Mouse (Mus musculus) central nervous system, embryonic 14 days (tissue): Measurements from ENCODE around the gene Rom1. TPM values are rescaled to one million over a fixed set of nuclear protein-coding genes. Genes with fewer than 3 reads are reported as not detected.

Experiments
- polyA plus RNA-seq: library from polyadenylated mRNA; depleted of rRNA; stranded (reverse); fragments of >200 nt; gene quantifications from 2 replicates; pipeline ENCODE4 v1.2.3, GENCODE M21; 2012; rRNA removed

Gene Rom1
- 2.0 and 3.3 TPM in 2 replicates for polyA plus RNA-seq

GRCm38 (mm10) chr19:8929224-8930088 lies at the start of gene Rom1, which contains the start of gene Eml3:
Gene Rom1, minus strand, starts transcription at chr19:8929356.
Gene Eml3, plus strand, starts transcription at chr19:8929552.

GRCm38 (mm10) chr19:8966590-8967372 lies 37.6 kb upstream of the Rom1 start, which contains the start of gene Eef1g:
Gene Eef1g, plus strand, starts transcription at chr19:8967041.

GRCm38 (mm10) chr19:8953135-8954039 lies 24.2 kb upstream of the Rom1 start, which contains the start of gene Tut1:
Gene Tut1, plus strand, starts transcription at chr19:8953847.

GRCm38 (mm10) chr19:8941515-8942217 lies 12.5 kb upstream of the Rom1 start, which contains the start of gene Mta2:
Gene Mta2, plus strand, starts transcription at chr19:8941875.

DNA sequence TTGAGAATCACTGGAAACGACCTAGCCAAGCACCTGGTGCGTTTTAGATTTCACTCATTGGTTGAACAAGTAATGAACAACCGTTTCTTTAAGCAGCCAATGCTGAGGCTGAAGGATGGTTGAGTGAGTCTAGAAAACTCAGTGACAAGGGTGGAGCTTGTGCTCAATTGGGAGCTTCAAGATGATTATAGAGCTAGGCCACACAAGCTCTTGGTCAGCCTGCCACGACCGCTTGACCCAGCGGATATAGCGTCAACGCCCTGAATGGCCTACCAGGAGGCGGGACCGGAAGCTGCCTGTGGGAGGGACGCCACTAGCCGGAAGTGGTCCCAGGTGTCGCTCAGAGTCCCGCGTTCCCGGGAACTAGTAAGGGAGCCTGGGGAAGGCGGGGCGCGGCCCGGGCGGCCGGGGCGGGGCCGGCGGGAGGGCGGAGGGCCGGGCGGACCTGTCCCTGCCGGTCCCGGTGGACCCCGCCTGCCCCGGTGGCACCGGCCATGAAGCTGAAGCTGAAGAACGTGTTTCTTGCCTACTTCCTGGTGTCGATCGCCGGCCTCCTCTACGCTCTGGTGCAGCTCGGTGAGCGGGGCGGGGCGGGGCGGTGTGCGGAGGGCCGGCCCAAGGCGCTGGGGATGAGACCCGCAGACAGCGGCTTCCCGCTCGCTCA lies 9.0 kb downstream of the Rom1 start, which contains the start of gene B3gat3:
Gene B3gat3, plus strand, starts transcription at position 302 of the 664 bp plus-strand sequence.

GRCm38 (mm10) chr19:8897865-8898495 lies 31.2 kb downstream of the Rom1 start, which contains the start of gene Ganab:
Gene Ganab, plus strand, starts transcription at chr19:8898071.

DNA sequence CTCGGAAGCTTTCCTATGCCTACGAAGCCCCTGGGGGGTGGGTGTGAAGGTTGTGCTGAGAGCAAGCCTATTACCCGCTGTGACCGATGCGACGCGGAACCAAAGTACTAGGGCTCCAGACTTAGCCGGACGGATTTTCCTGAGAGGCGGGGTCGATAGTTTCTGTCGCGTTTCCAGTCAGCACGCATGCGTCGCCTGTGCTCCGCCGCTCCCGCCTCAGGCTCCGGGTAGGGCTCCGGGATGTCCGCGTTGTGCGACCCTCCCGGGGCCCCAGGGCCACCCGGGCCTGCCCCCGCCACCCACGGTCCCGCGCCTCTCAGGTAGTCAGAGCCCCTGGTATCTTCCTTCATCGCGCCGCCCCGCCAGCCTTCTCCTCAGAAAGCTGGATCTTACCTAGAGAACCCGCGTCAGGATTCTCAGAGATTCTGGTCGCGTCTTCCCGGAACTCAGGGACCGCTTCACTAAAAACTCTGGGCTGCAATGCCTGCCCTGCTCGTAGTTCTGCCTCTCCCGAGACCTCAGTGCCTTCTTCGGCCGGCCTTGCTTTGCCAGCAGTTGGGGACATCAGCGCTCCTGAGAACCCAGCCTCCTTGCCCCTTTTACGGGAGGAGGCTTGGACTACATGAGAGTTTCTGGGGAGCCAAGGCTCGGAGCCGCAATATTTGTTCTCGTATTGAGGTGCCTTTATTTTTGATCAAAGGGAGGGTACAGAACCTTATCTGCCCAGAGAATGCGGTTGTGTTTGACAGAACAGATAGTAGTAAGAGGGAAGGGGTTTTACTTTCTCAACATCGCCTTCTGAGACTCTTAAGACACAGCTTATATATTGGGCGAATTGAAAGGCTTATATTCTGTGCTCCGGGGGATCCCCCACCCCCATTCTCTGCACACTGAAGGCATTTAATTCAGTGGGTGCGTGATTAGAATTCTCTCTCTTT lies 36.1 kb downstream of the Rom1 start, which contains the start of gene Ints5:
Gene Ints5, plus strand, starts transcription at position 177 of the 938 bp plus-strand sequence.

GRCm38 (mm10) chr19:8888511-8889385 lies 40.4 kb downstream of the Rom1 start, which contains the start of the genes 1810009A15Rik and Gm49416:
Gene 1810009A15Rik, plus strand, starts transcription at chr19:8888853.
Gene Gm49416, plus strand, starts transcription at chr19:8888926.

DNA sequence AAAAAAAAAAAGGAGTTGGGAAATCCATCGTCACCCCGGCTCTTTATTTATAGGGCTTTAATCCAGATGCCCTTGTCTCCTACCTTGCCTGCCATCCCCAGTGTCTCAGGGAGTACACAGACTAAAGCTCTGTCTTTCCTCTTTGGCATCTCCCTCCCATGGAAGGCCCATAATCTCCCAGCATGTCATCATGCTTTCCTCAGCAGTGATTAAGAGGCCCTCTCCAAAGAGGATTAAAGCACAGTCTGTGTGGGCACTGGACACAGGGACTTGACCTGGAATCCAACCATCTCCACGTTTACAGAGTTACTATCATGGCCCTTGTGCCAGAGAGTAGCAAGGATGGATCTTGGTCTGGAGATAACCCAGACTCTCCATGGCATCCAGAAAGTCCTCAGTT lies 45.5 kb downstream of the Rom1 start, which contains the start of the genes Lbhd1 and Gm49403:
Gene Lbhd1, plus strand, starts transcription at position 117 of the 400 bp plus-strand sequence.
Gene Gm49403, plus strand, starts transcription at position 315 of the 400 bp plus-strand sequence.

DNA sequence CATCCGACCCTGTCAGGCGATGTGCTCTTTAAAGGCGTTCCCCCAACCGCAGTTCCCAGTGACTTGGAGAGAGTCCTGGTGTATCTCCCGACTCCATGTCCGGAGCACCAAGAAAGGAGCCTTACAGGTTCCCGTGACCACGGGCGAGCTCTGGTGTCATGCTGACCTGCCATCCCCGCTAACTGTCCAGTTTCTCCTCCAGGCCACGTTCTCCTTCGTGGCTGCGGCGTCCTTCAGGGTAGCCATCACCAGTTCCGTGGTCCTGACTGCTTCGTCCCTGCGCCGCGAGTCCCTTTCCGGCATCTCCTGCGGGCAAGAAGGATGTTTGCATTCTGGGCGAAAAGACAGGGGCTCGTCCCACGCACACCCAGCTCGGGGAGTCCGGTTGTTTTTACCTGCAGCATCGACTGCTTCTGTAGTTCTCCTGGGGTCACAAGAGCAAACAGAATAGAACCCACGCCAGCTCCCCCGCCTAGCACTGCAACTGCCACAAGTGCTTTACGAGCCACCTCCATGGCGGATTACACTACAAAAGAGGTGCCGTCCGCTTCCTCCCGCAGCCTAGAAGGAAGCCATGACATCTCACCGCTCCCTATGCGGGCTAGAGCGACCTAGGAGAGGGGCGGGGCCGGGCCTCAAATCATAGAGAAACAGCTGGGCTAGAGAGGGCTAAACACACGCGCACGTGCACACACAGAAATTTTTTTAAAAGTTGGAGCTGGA lies 48.7 kb downstream of the Rom1 start, which contains the start of gene Uqcc3:
Gene Uqcc3, minus strand, starts transcription at position 613 of the 723 bp plus-strand sequence.

Other genes with a start within 250 kb of the Rom1 start
- 139 and 144 TPM in 2 replicates for gene Slc3a2, start 206.0 kb downstream of the Rom1 start, polyA plus RNA-seq
- gene Wdr74, start 193.5 kb downstream of the Rom1 start, polyA plus RNA-seq = 63.8 and 65.5 TPM in 2 replicates
- gene 1700092M07Rik, start 188.6 kb downstream of the Rom1 start, polyA plus RNA-seq = 2.2 and 3.8 TPM in 2 replicates
- 128 and 133 TPM in 2 replicates for gene Stx5a, start 187.9 kb downstream of the Rom1 start, polyA plus RNA-seq
- 237 and 239 TPM in 2 replicates for gene Nxf1, start 172.3 kb downstream of the Rom1 start, polyA plus RNA-seq
- 238 and 255 TPM in 2 replicates for gene Tmem223, start 158.4 kb downstream of the Rom1 start, polyA plus RNA-seq
- 27.4 and 32.0 TPM in 2 replicates for gene Tmem179b, start 154.9 kb downstream of the Rom1 start, polyA plus RNA-seq
- 26.2 TPM in 2 replicates for gene Taf6l, start 142.9 kb downstream of the Rom1 start, polyA plus RNA-seq
- gene Polr2g, start 130.8 kb downstream of the Rom1 start, polyA plus RNA-seq = 141 and 149 TPM in 2 replicates
- gene Zbtb3, start 126.8 kb downstream of the Rom1 start, polyA plus RNA-seq = 5.2 and 5.8 TPM in 2 replicates
- 50.1 and 61.9 TPM in 2 replicates for gene Ttc9c, start 110.0 kb downstream of the Rom1 start, polyA plus RNA-seq
- 92.1 and 94.3 TPM in 2 replicates for gene Hnrnpul2, start 109.3 kb downstream of the Rom1 start, polyA plus RNA-seq
- gene AC129217.1, start 99.6 kb downstream of the Rom1 start, polyA plus RNA-seq = 0.57 and 1.3 TPM in 2 replicates
- 78.4 and 83.2 TPM in 2 replicates for gene Bscl2, start 91.9 kb downstream of the Rom1 start, polyA plus RNA-seq
- 190 TPM in 2 replicates for gene Gng3, start 90.2 kb downstream of the Rom1 start, polyA plus RNA-seq
- gene Lrrn4cl, start 78.6 kb downstream of the Rom1 start, polyA plus RNA-seq = 0.85 and 0.94 TPM in 2 replicates
- gene Ubxn1, start 57.9 kb downstream of the Rom1 start, polyA plus RNA-seq = 136 and 140 TPM in 2 replicates
- gene Uqcc3, start 48.4 kb downstream of the Rom1 start, polyA plus RNA-seq = 51.3 and 57.6 TPM in 2 replicates
- gene Lbhd1, start 45.6 kb downstream of the Rom1 start, polyA plus RNA-seq = 4.9 and 6.7 TPM in 2 replicates
- not detected in 2 replicates for gene Gm49403, start 45.4 kb downstream of the Rom1 start, polyA plus RNA-seq
- gene 1810009A15Rik, start 40.5 kb downstream of the Rom1 start, polyA plus RNA-seq = 67.3 and 81.7 TPM in 2 replicates
- gene Gm49416, start 40.4 kb downstream of the Rom1 start, polyA plus RNA-seq = 0.18 and 1.1 TPM in 2 replicates
- 28.9 and 29.0 TPM in 2 replicates for gene Ints5, start 36.4 kb downstream of the Rom1 start, polyA plus RNA-seq
- gene Ganab, start 31.3 kb downstream of the Rom1 start, polyA plus RNA-seq = 157 and 161 TPM in 2 replicates
- gene B3gat3, start 9.0 kb downstream of the Rom1 start, polyA plus RNA-seq = 146 and 151 TPM in 2 replicates
- 18.3 and 26.1 TPM in 2 replicates for gene Eml3, start 196 bp upstream of the Rom1 start, polyA plus RNA-seq
- gene Mta2, start 12.5 kb upstream of the Rom1 start, polyA plus RNA-seq = 62.2 and 65.0 TPM in 2 replicates
- 26.1 and 29.3 TPM in 2 replicates for gene Tut1, start 24.5 kb upstream of the Rom1 start, polyA plus RNA-seq
- 429 and 446 TPM in 2 replicates for gene Eef1g, start 37.7 kb upstream of the Rom1 start, polyA plus RNA-seq
- gene Ahnak, start 59.9 kb upstream of the Rom1 start, polyA plus RNA-seq = 3.8 and 8.4 TPM in 2 replicates
- gene Scgb1a1, start 158.6 kb upstream of the Rom1 start, polyA plus RNA-seq = not detected in 2 replicates
- 12.2 and 13.9 TPM in 2 replicates for gene Asrgl1, start 206.3 kb upstream of the Rom1 start, polyA plus RNA-seq